Mouse (Mus musculus) midbrain, embryonic 15.5 days (tissue): ENCODE measurements at regions not wholly inside any gene's neighbourhood (a gene's known extent, or its start where the extent isn't known, plus 50 kb on each side); places are given as distances from the start of the nearest gene placed in this dataset.

Source experiments
- ATAC-seq: fragments of 200-750 bp; cut with Nextera tagmentation; replicated peaks from 2 replicates; pipeline ENCODE4 v1.8.0; 2017; ENCODE audit warnings: moderate TSS enrichment
- H3K27ac ChIP-seq: fragments of 300-500 bp; sonication (generic); 2 replicates; pipeline ENCODE4 v1.5.1; 2015; ENCODE audit warnings: mild to moderate bottlenecking, inconsistent platforms
- H3K27me3 ChIP-seq: fragments of 300-500 bp; sonication (generic); replicated peaks from 2 replicates; pipeline ENCODE4 v1.6.1; 2015; ENCODE audit warnings: inconsistent platforms
- H3K36me3 ChIP-seq: fragments of 300-500 bp; sonication (generic); replicated peaks from 2 replicates; pipeline ENCODE4 v1.6.1; 2015; ENCODE audit warnings: inconsistent platforms
- H3K4me1 ChIP-seq: fragments of 300-500 bp; sonication (generic); 2 replicates; pipeline ENCODE4 v1.6.1; 2015; ENCODE audit warnings: inconsistent platforms
- H3K4me2 ChIP-seq: fragments of 300-500 bp; sonication (generic); 2 replicates; pipeline ENCODE4 v1.6.1; 2015; ENCODE audit warnings: inconsistent platforms, mild to moderate bottlenecking, moderate library complexity
- H3K4me3 ChIP-seq: fragments of 300-500 bp; sonication (generic); 2 replicates; pipeline ENCODE4 v1.5.1; 2015; ENCODE audit warnings: mild to moderate bottlenecking, inconsistent platforms
- H3K9ac ChIP-seq: fragments of 300-500 bp; sonication (generic); 2 replicates; pipeline ENCODE4 v1.6.1; 2015; ENCODE audit warnings: mild to moderate bottlenecking, inconsistent platforms
- H3K9me3 ChIP-seq: fragments of 300-500 bp; sonication (generic); 2 replicates; pipeline ENCODE4 v1.6.1; 2016; ENCODE audit warnings: inconsistent platforms
- WGBS: fragments of 180-500 bp; shearing (Covaris S2); methylation state at CpG from one replicate; pipeline ENCODE4 v1.1.7; 2015; ENCODE audit warnings: mixed read lengths; 5-methylcytosine and 5-hydroxymethylcytosine counted together

DNA sequence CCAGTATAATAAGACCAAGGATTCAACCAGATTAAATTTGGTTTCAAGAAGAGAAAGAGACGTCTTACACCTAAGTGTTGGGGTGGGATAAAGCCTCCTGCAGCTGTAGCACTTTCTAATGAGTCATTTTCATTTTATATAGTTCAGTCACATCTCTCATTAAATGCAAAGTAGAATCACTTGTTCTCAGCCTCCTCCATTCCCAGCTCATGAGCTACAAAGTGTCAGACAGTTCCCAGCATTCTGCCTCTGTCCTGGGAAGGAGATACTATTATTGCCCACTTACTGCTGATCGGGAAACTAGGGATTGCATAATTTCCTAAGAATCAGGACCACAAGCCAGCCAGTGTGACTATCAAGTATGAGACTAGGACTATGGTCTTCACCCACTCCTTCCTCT lies 158.9 kb downstream of the Tph2 start:
- H3K4me2 ChIP-seq = no peak overlapping the region
- no peak overlapping the region for H3K4me3 ChIP-seq
- H3K9me3 ChIP-seq = no peaks in the 10 kb centered on the region
- no peaks in the 10 kb centered on the region for H3K27me3 ChIP-seq
- no peak for ATAC-seq
- WGBS = 83% methylated on average over 2 of the region's 2 CpGs
- H3K9ac ChIP-seq = no peak overlapping the region
- H3K27ac ChIP-seq = no peak overlapping the region
- no peaks in the 10 kb centered on the region for H3K36me3 ChIP-seq
- no peaks in the 10 kb centered on the region for H3K4me1 ChIP-seq

GRCm38 (mm10) chr10:115019443-115019842 lies 165.4 kb downstream of the Tph2 start:
- whole genome bisulfite sequencing = 58% methylated on average over 9 of the region's 9 CpGs
- ATAC-seq = 0 out of 2 replicates have a peak, but pooled peaks have one; percentile 56
- H3K27me3 ChIP-seq = no peaks in the 10 kb centered on the region
- H3K36me3 ChIP-seq = no peaks in the 10 kb centered on the region
- peaks cover 3% of the 10 kb centered on the region; the same call in 1 of the 2 replicates for H3K4me1 ChIP-seq
- H3K9me3 ChIP-seq = no peaks in the 10 kb centered on the region
- no peak overlapping the region for H3K27ac ChIP-seq
- H3K9ac ChIP-seq = no peak overlapping the region
- H3K4me3 ChIP-seq = no peak overlapping the region
- H3K4me2 ChIP-seq = no peak overlapping the region

- 12% methylated on average over 11 of the region's 11 CpGs for WGBS
- H3K27me3 ChIP-seq = no peaks in the 10 kb centered on the region
- peak overlapping the region; percentile 46 for H3K4me2 ChIP-seq
- H3K9me3 ChIP-seq = no peaks in the 10 kb centered on the region
- peak overlapping the region; percentile 64 for H3K27ac ChIP-seq
- no peak overlapping the region for H3K9ac ChIP-seq
- H3K36me3 ChIP-seq = no peaks in the 10 kb centered on the region
- ATAC-seq = peak; percentile 86
- H3K4me1 ChIP-seq = peaks cover 26% of the 10 kb centered on the region
- H3K4me3 ChIP-seq = peak overlapping the region; percentile 19
These were observed 171.3 kb downstream of the Tph2 start for GRCm38 (mm10) chr10:115013491-115014001.

DNA sequence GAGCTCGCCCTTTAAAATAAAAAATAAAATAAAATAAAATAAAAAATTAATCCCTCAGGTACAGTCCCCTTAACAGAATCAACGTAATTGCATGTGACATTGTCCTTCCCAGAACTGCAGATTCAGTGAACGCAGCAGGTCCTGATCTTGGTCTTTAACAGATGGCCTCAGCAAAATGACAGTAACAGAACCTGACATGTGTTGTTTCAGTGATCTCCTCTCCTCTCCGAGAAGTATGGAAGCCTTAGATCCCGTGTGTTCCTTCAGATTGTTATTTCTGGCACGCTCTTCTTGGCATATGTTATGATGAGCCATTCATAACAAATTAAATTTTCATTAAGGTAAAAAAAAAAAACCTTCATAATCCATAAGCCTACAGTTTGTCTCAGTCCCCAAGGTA lies 171.9 kb downstream of the Tph2 start:
- Histone ChIP-seq H3K4me2 (peak overlapping the region; percentile 46; the same call in 1 of the 2 replicates), H3K4me1 (peaks cover 26% of the 10 kb centered on the region), H3K9me3 (no peaks in the 10 kb centered on the region), H3K4me3 (no peak overlapping the region), H3K9ac (no peak overlapping the region), H3K27ac (peak overlapping the region; percentile 64; the same call in 1 of the 2 replicates), H3K27me3 (no peaks in the 10 kb centered on the region), H3K36me3 (no peaks in the 10 kb centered on the region)
- ATAC-seq = peak; percentile 77
- WGBS = 33% methylated on average over 6 of the region's 6 CpGs

DNA sequence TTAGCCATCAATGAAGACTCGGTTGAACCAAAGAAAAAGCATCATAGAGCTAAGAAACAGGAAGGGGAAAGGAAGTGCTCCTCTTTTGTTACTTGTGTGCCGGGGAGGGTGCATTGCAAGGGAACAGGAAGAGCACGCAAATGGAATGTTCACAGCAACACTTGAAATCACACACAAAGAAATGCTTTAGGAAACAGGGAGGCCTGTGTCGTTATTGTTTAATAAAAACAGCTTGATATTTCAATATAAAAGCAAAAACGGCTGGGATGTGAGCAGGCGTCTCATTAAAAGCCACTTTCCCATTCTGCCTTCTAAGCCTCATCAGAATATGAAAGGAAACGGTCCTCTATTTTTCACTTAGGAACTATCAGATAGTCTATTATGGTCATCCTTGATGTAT lies 172.5 kb downstream of the Tph2 start:
- WGBS = 23% methylated on average over 7 of the region's 7 CpGs

GRCm38 (mm10) chr10:115011911-115012310 lies 172.9 kb downstream of the Tph2 start:
- Histone ChIP-seq H3K4me1 (peaks cover 26% of the 10 kb centered on the region), H3K36me3 (no peaks in the 10 kb centered on the region), H3K27ac (no peak overlapping the region), H3K4me3 (no peak overlapping the region), H3K9me3 (no peaks in the 10 kb centered on the region), H3K27me3 (no peaks in the 10 kb centered on the region), H3K4me2 (no peak overlapping the region), H3K9ac (no peak overlapping the region)
- 68% methylated on average over 3 of the region's 3 CpGs for WGBS
- ATAC-seq = 0 out of 2 replicates have a peak, but pooled peaks have one; percentile 33

More for the DNA sequence above, 172.5 kb downstream of the Tph2 start:
- Histone ChIP-seq H3K36me3 (no peaks in the 10 kb centered on the region), H3K9ac (no peak overlapping the region), H3K27me3 (no peaks in the 10 kb centered on the region), H3K4me1 (peaks cover 26% of the 10 kb centered on the region), H3K4me3 (no peak overlapping the region), H3K9me3 (no peaks in the 10 kb centered on the region), H3K27ac (no peak overlapping the region), H3K4me2 (no peak overlapping the region)
- ATAC-seq = no peak

- Histone ChIP-seq H3K9me3 (no peaks in the 10 kb centered on the region), H3K4me1 (no peaks in the 10 kb centered on the region), H3K27me3 (no peaks in the 10 kb centered on the region), H3K4me3 (no peak overlapping the region), H3K36me3 (no peaks in the 10 kb centered on the region), H3K27ac (no peak overlapping the region), H3K9ac (no peak overlapping the region), H3K4me2 (no peak overlapping the region)
- 78% methylated on average over 3 of the region's 3 CpGs for WGBS
- no peak for ATAC-seq
These were observed 188.4 kb downstream of the Tph2 start for GRCm38 (mm10) chr10:114996400-114996799.

DNA sequence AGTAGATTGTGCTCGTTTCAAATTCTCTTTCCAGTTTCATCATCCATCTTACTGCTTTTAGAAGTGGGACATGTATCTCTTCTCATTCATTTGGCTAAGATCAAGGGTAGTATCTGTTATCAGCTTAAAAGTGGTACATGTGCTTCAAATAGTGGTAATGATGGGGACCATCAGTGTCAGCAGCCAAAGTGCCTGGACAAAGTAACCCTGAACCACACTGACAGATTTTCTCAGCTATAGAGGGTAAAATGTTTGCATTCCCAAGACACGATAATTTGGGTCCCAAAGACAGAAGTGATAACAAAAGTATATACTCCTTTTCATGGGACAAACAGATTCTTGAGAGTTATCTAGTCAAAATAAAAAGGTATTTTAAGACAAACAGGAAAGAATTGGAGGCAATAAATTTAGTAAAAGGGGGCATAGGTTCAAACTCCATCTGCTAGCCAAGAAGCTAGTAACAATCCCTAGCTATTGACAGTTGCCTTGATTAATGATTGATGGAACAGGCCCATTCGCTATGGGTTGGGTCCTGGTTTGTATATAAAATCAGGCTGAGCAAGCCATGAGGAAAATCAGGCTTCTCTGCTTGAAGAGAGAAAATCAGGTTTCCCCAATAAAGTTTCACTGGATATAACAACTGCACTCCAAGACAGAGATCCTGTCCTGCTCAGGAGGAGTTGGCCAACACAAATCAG lies 189.5 kb downstream of the Tph2 start:
- 87% methylated on average over 3 of the region's 3 CpGs for WGBS

GRCm38 (mm10) chr10:114988453-114989226 lies 186.5 kb upstream of the Trhde start:
- 93% methylated on average over 8 of the region's 8 CpGs for whole genome bisulfite sequencing

More for the DNA sequence above, 189.5 kb downstream of the Tph2 start:
- no peak for ATAC-seq
- Histone ChIP-seq H3K9ac (no peak overlapping the region), H3K36me3 (no peaks in the 10 kb centered on the region), H3K4me1 (no peaks in the 10 kb centered on the region), H3K9me3 (no peaks in the 10 kb centered on the region), H3K4me2 (no peak overlapping the region), H3K4me3 (no peak overlapping the region), H3K27me3 (no peaks in the 10 kb centered on the region), H3K27ac (no peak overlapping the region)

GRCm38 (mm10) chr10:114972364-114972763 lies 170.3 kb upstream of the Trhde start:
- Histone ChIP-seq H3K36me3 (no peaks in the 10 kb centered on the region), H3K9ac (no peak overlapping the region), H3K4me1 (no peaks in the 10 kb centered on the region), H3K9me3 (no peaks in the 10 kb centered on the region), H3K4me2 (no peak overlapping the region), H3K4me3 (no peak overlapping the region), H3K27me3 (no peaks in the 10 kb centered on the region), H3K27ac (no peak overlapping the region)
- WGBS = 93% methylated on average over 2 of the region's 2 CpGs
- ATAC-seq = no peak

More at GRCm38 (mm10) chr10:114988453-114989226, 186.5 kb upstream of the Trhde start:
- Histone ChIP-seq H3K9me3 (no peaks in the 10 kb centered on the region), H3K9ac (no peak overlapping the region), H3K36me3 (no peaks in the 10 kb centered on the region), H3K4me2 (no peak overlapping the region), H3K4me1 (no peaks in the 10 kb centered on the region), H3K27me3 (no peaks in the 10 kb centered on the region), H3K27ac (no peak overlapping the region), H3K4me3 (no peak overlapping the region)
- no peak for ATAC-seq

- WGBS = 84% methylated on average over 2 of the region's 2 CpGs
- Histone ChIP-seq H3K27me3 (no peaks in the 10 kb centered on the region), H3K27ac (no peak overlapping the region), H3K9ac (no peak overlapping the region), H3K4me1 (no peaks in the 10 kb centered on the region), H3K4me2 (no peak overlapping the region), H3K9me3 (no peaks in the 10 kb centered on the region), H3K36me3 (no peaks in the 10 kb centered on the region), H3K4me3 (no peak overlapping the region)
- ATAC-seq = no peak
These were observed 161.5 kb upstream of the Trhde start for GRCm38 (mm10) chr10:114963656-114964055.

DNA sequence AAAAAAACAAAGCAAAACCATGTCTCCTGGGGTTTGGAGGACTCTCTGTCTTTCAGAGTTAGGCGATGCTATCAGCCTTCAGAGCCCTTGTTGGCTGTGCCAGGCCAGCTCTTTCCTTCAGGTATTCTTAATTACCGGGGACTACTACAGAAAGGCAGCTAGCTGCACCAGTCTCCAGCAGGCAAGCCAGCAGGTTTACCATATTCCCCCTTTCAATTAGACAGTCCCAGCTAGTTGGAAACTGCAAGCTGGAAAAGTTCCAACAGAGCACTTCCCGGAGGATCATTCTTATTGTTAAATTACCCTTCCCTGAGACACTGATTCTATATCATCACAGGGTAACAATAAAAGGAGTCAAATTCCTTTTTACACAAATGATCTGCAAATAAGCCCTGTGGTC lies 155.8 kb upstream of the Trhde start:
- 38% methylated on average over 3 of the region's 3 CpGs for WGBS
- Histone ChIP-seq H3K4me1 (no peaks in the 10 kb centered on the region), H3K36me3 (no peaks in the 10 kb centered on the region), H3K27ac (no peak overlapping the region), H3K9ac (no peak overlapping the region), H3K27me3 (no peaks in the 10 kb centered on the region), H3K4me3 (no peak overlapping the region), H3K4me2 (no peak overlapping the region), H3K9me3 (no peaks in the 10 kb centered on the region)
- ATAC-seq = no peak
